Mouse (Mus musculus): Measurements from ENCODE around the gene Grm4. TPM values are rescaled to one million over a fixed set of nuclear protein-coding genes. Genes with fewer than 3 reads are reported as not detected.

Grm4 gene
- polyA plus RNA-seq, 1 experiment: not detected

DNA sequence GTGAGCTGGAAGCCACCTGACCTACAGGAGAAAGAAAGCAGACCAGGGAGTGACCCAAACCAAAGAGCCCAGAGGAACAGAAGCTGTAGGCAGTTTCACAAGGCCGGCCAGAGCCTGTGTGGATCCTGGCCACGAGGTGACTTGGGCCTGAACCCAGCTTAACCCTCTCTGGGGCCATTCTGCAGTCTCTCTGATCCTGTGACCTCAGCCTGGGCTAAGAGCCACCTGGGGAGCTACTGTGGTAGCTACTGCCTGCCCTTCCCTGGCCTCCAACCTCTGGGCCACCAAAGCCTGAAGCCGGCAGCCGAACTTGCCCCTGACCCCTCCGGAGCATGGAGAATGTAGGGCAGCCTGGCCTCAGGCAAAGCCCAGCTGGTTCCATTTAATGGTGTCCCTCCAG is 7.6 kb upstream of the Grm4 start:
- no peak for TF ChIP-seq E2F4 (IDR thresholded peaks at IDR 0.05; ENCODE audit: insufficient read depth)
- no peaks in the 10 kb centered on the region for H3K27me3 ChIP-seq (ENCODE audit: control insufficient read depth, insufficient read depth, insufficient read length)
- no peaks in the 10 kb centered on the region for H3K36me3 ChIP-seq (ENCODE audit: control insufficient read depth, insufficient read depth)
- no peaks in the 10 kb centered on the region for H3K79me2 ChIP-seq (ENCODE audit: control insufficient read depth, insufficient read depth)
- H3ac ChIP-seq (ENCODE audit: control insufficient read depth, insufficient read length): no peak overlapping the region
- H3K4me2 ChIP-seq (ENCODE audit: low read depth): no peak overlapping the region
- no peak overlapping the region for H3K4me3 ChIP-seq

- Histone ChIP-seq H3K79me2 (ENCODE audit: control insufficient read depth, insufficient read depth) (no peaks in the 10 kb centered on the region), H3K4me2 (ENCODE audit: low read depth) (no peak overlapping the region), H3K4me3 (no peak overlapping the region), H3ac (ENCODE audit: control insufficient read depth, insufficient read length) (no peak overlapping the region), H3K36me3 (ENCODE audit: control insufficient read depth, insufficient read depth) (no peaks in the 10 kb centered on the region), H3K27me3 (ENCODE audit: control insufficient read depth, insufficient read depth, insufficient read length) (no peaks in the 10 kb centered on the region)
- TF ChIP-seq POLR2AphosphoS2 (IDR thresholded peaks at IDR 0.05; ENCODE audit: insufficient read length, low read depth) (no peak), SRF (IDR thresholded peaks at IDR 0.05; ENCODE audit: control insufficient read depth, insufficient read length, low read depth) (no peak), REST (IDR thresholded peaks at IDR 0.05; ENCODE audit: insufficient read depth, insufficient read length) (no peak), MAX (IDR thresholded peaks at IDR 0.05; ENCODE audit: low read depth) (no peak), TCF3 (IDR thresholded peaks at IDR 0.05; ENCODE audit: insufficient read length, low read depth) (no peak), USF1 (IDR thresholded peaks at IDR 0.05; ENCODE audit: low read depth) (no peak), CEBPB (IDR thresholded peaks at IDR 0.05; ENCODE audit: insufficient read depth, poor library complexity, severe bottlenecking) (no peak), MYOG (IDR thresholded peaks at IDR 0.05; ENCODE audit: control insufficient read depth in 1 of 3, insufficient read depth in 1 of 3, insufficient read length in 2 of 3, low read depth in 2 of 3) (no peak), MYOD1 (IDR thresholded peaks at IDR 0.05; ENCODE audit: control insufficient read depth in 1 of 3, insufficient read length in 2 of 3, low read depth in 2 of 3) (no peak), POLR2A (IDR thresholded peaks at IDR 0.05; ENCODE audit: insufficient read length, low read depth) (no peak), TCF12 (IDR thresholded peaks at IDR 0.05; ENCODE audit: insufficient read depth, poor library complexity, severe bottlenecking) (no peak), E2F4 (IDR thresholded peaks at IDR 0.05; ENCODE audit: insufficient read depth) (no peak)
These were observed 6.8 kb upstream of the Grm4 start for GRCm38 (mm10) chr17:27528030-27528429.

GRCm38 (mm10) chr17:27527188-27527587 is 6.0 kb upstream of the Grm4 start:
- H3K79me2 ChIP-seq (ENCODE audit: control insufficient read depth, insufficient read depth): no peaks in the 10 kb centered on the region
- H3K27me3 ChIP-seq (ENCODE audit: control insufficient read depth, insufficient read depth, insufficient read length): no peaks in the 10 kb centered on the region
- no peaks in the 10 kb centered on the region for H3K36me3 ChIP-seq (ENCODE audit: control insufficient read depth, insufficient read depth)
- no peak overlapping the region for H3ac ChIP-seq (ENCODE audit: control insufficient read depth, insufficient read length)
- no peak overlapping the region for H3K4me3 ChIP-seq
- H3K4me2 ChIP-seq (ENCODE audit: low read depth): no peak overlapping the region
- TF ChIP-seq E2F4 (IDR thresholded peaks at IDR 0.05; ENCODE audit: insufficient read depth) (no peak), MAX (IDR thresholded peaks at IDR 0.05; ENCODE audit: low read depth) (no peak), SRF (IDR thresholded peaks at IDR 0.05; ENCODE audit: control insufficient read depth, insufficient read length, low read depth) (no peak), USF1 (IDR thresholded peaks at IDR 0.05; ENCODE audit: low read depth) (no peak), TCF12 (IDR thresholded peaks at IDR 0.05; ENCODE audit: insufficient read depth, poor library complexity, severe bottlenecking) (no peak), POLR2A (IDR thresholded peaks at IDR 0.05; ENCODE audit: insufficient read length, low read depth) (no peak)

- TF ChIP-seq POLR2A (IDR thresholded peaks at IDR 0.05; ENCODE audit: insufficient read length, low read depth) (no peak), TCF12 (IDR thresholded peaks at IDR 0.05; ENCODE audit: insufficient read depth, poor library complexity, severe bottlenecking) (no peak), USF1 (IDR thresholded peaks at IDR 0.05; ENCODE audit: low read depth) (no peak), REST (IDR thresholded peaks at IDR 0.05; ENCODE audit: insufficient read depth, insufficient read length) (no peak), E2F4 (IDR thresholded peaks at IDR 0.05; ENCODE audit: insufficient read depth) (no peak)
- Histone ChIP-seq H3K79me2 (ENCODE audit: control insufficient read depth, insufficient read depth) (no peaks in the 10 kb centered on the region), H3K4me2 (ENCODE audit: low read depth) (no peak overlapping the region), H3K27me3 (ENCODE audit: control insufficient read depth, insufficient read depth, insufficient read length) (peaks cover 23% of the 10 kb centered on the region), H3K36me3 (ENCODE audit: control insufficient read depth, insufficient read depth) (no peaks in the 10 kb centered on the region), H3K4me3 (no peak overlapping the region), H3ac (ENCODE audit: control insufficient read depth, insufficient read length) (no peak overlapping the region)
These were observed 1.9 kb upstream of the Grm4 start for GRCm38 (mm10) chr17:27523121-27523520.

GRCm38 (mm10) chr17:27520557-27520956 is 646 bp downstream of the Grm4 start:
- Histone ChIP-seq H3K79me2 (ENCODE audit: control insufficient read depth, insufficient read depth) (no peaks in the 10 kb centered on the region), H3K27me3 (ENCODE audit: control insufficient read depth, insufficient read depth, insufficient read length) (peaks cover 47% of the 10 kb centered on the region), H3K4me3 (no peak overlapping the region), H3K36me3 (ENCODE audit: control insufficient read depth, insufficient read depth) (no peaks in the 10 kb centered on the region), H3ac (ENCODE audit: control insufficient read depth, insufficient read length) (no peak overlapping the region), H3K4me2 (ENCODE audit: low read depth) (no peak overlapping the region)
- no peak for TF ChIP-seq TCF3 (IDR thresholded peaks at IDR 0.05; ENCODE audit: insufficient read length, low read depth)
- TF ChIP-seq POLR2A (IDR thresholded peaks at IDR 0.05; ENCODE audit: insufficient read length, low read depth): no peak
- no peak for TF ChIP-seq MAX (IDR thresholded peaks at IDR 0.05; ENCODE audit: low read depth)
- no peak for TF ChIP-seq MYOD1 (IDR thresholded peaks at IDR 0.05; ENCODE audit: control insufficient read depth in 1 of 3, insufficient read length in 2 of 3, low read depth in 2 of 3)
- TF ChIP-seq REST (IDR thresholded peaks at IDR 0.05; ENCODE audit: insufficient read depth, insufficient read length): no peak
- no peak for TF ChIP-seq POLR2AphosphoS2 (IDR thresholded peaks at IDR 0.05; ENCODE audit: insufficient read length, low read depth)
- TF ChIP-seq USF1 (IDR thresholded peaks at IDR 0.05; ENCODE audit: low read depth): no peak
- TF ChIP-seq MYOG (IDR thresholded peaks at IDR 0.05; ENCODE audit: control insufficient read depth in 1 of 3, insufficient read depth in 1 of 3, insufficient read length in 2 of 3, low read depth in 2 of 3): no peak
- TF ChIP-seq CEBPB (IDR thresholded peaks at IDR 0.05; ENCODE audit: insufficient read depth, poor library complexity, severe bottlenecking): no peak
- no peak for TF ChIP-seq SRF (IDR thresholded peaks at IDR 0.05; ENCODE audit: control insufficient read depth, insufficient read length, low read depth)
- TF ChIP-seq TCF12 (IDR thresholded peaks at IDR 0.05; ENCODE audit: insufficient read depth, poor library complexity, severe bottlenecking): no peak
- no peak for TF ChIP-seq E2F4 (IDR thresholded peaks at IDR 0.05; ENCODE audit: insufficient read depth)

All from myocyte (in vitro differentiated cells).